Mouse (Mus musculus) forebrain, embryonic 13.5 days (tissue): Measurements from ENCODE around the gene Pkd2l1. TPM values are rescaled to one million over a fixed set of nuclear protein-coding genes. Genes with fewer than 3 reads are reported as not detected.

Experiments used
- ATAC-seq: fragments of 200-750 bp; cut with Nextera tagmentation; 2 replicates; pipeline ENCODE4 v1.8.0; 2017
- H3K27ac ChIP-seq: fragments of 300-500 bp; sonication (generic); 2 replicates; pipeline ENCODE4 v1.5.1; 2015; ENCODE audit warnings: inconsistent platforms, mild to moderate bottlenecking, moderate library complexity
- H3K27me3 ChIP-seq: fragments of 300-500 bp; sonication (generic); 2 replicates; pipeline ENCODE4 v1.6.1; 2015; ENCODE audit warnings: mild to moderate bottlenecking, inconsistent platforms
- H3K36me3 ChIP-seq: fragments of 300-500 bp; sonication (generic); 2 replicates; pipeline ENCODE4 v1.6.1; 2015; ENCODE audit warnings: mild to moderate bottlenecking, inconsistent platforms; ENCODE audit not compliant: poor library complexity, severe bottlenecking
- H3K4me1 ChIP-seq: fragments of 300-500 bp; sonication (generic); 2 replicates; pipeline ENCODE4 v1.6.1; 2015; ENCODE audit warnings: inconsistent platforms
- H3K4me2 ChIP-seq: fragments of 300-500 bp; sonication (generic); 2 replicates; pipeline ENCODE4 v1.6.1; 2015; ENCODE audit warnings: inconsistent platforms, mild to moderate bottlenecking, moderate library complexity
- H3K4me3 ChIP-seq: fragments of 300-500 bp; sonication (generic); 2 replicates; pipeline ENCODE4 v1.5.1; 2015; ENCODE audit warnings: mild to moderate bottlenecking, inconsistent platforms
- H3K9ac ChIP-seq: fragments of 300-500 bp; sonication (generic); 2 replicates; pipeline ENCODE4 v1.6.1; 2015; ENCODE audit warnings: mild to moderate bottlenecking, inconsistent platforms
- H3K9me3 ChIP-seq: fragments of 300-500 bp; sonication (generic); replicated peaks from 2 replicates; pipeline ENCODE4 v1.6.1; 2016; ENCODE audit warnings: inconsistent platforms
- WGBS: fragments of 180-500 bp; shearing (Covaris S2); methylation state at CpG from one replicate; pipeline ENCODE4 v1.1.7; 2015; 5-methylcytosine and 5-hydroxymethylcytosine counted together
- polyA plus RNA-seq: library from polyadenylated mRNA; unstranded; fragments of >200 nt; fragmentation: Nextera tagmentation; extraction: Ambion mirVana; gene quantifications from 2 replicates; pipeline ENCODE4 v1.2.1, GENCODE M21; 2015

Gene Pkd2l1
- polyA plus RNA-seq, result 0.11 and 0.17 TPM in 2 replicates

GRCm38 (mm10) chr19:44192342-44192741 lies at the start of gene Pkd2l1:
Gene Pkd2l1, minus strand, starts transcription at chr19:44192442.
- no peak within 1 kb of the TSS for H3K27ac ChIP-seq
- no peaks in the 10 kb centered on the region for H3K27me3 ChIP-seq
- no peaks in the 10 kb centered on the region for H3K4me1 ChIP-seq
- H3K4me3 ChIP-seq, result no peak within 1 kb of the TSS
- no peak within 1 kb of the TSS for H3K4me2 ChIP-seq
- ATAC-seq, result no peak
- H3K9ac ChIP-seq, result no peak within 1 kb of the TSS
- WGBS, result 42% methylated on average over 3 of the region's 3 CpGs
- H3K9me3 ChIP-seq, result no peaks in the 10 kb centered on the region
- no peaks in the 10 kb centered on the region for H3K36me3 ChIP-seq

- no peak for ATAC-seq
- H3K4me1 ChIP-seq, result no peaks in the 10 kb centered on the region
Measured at GRCm38 (mm10) chr19:44238906-44239305, 46.7 kb upstream of the Pkd2l1 start.

GRCm38 (mm10) chr19:44237471-44238006 lies 45.3 kb upstream of the Pkd2l1 start:
- peak overlapping the region; percentile 13; the same call in 1 of the 2 replicates for H3K4me3 ChIP-seq
- H3K4me1 ChIP-seq, result no peaks in the 10 kb centered on the region
- no peaks in the 10 kb centered on the region for H3K9me3 ChIP-seq
- no peak overlapping the region for H3K9ac ChIP-seq
- H3K27ac ChIP-seq, result no peak overlapping the region
- WGBS, result 16% methylated on average over 19 of the region's 19 CpGs
- 0 out of 2 replicates have a peak, but pooled peaks have one; percentile 19 for ATAC-seq
- no peaks in the 10 kb centered on the region for H3K27me3 ChIP-seq
- no peaks in the 10 kb centered on the region for H3K36me3 ChIP-seq
- peak overlapping the region; percentile 50 for H3K4me2 ChIP-seq

More at GRCm38 (mm10) chr19:44238906-44239305, 46.7 kb upstream of the Pkd2l1 start:
- Histone ChIP-seq H3K9me3 (no peaks in the 10 kb centered on the region), H3K4me2 (no peak overlapping the region), H3K27ac (no peak overlapping the region), H3K36me3 (no peaks in the 10 kb centered on the region), H3K27me3 (no peaks in the 10 kb centered on the region), H3K9ac (no peak overlapping the region), H3K4me3 (no peak overlapping the region)
- 71% methylated on average over 2 of the region's 2 CpGs for WGBS

GRCm38 (mm10) chr19:44231608-44232151 lies 39.4 kb upstream of the Pkd2l1 start:
- ATAC-seq, result no peak
- Histone ChIP-seq H3K36me3 (no peaks in the 10 kb centered on the region), H3K9me3 (no peaks in the 10 kb centered on the region), H3K9ac (no peak overlapping the region), H3K4me2 (no peak overlapping the region), H3K4me1 (no peaks in the 10 kb centered on the region), H3K27me3 (no peaks in the 10 kb centered on the region), H3K27ac (no peak overlapping the region), H3K4me3 (no peak overlapping the region)
- WGBS, result 91% methylated on average over 4 of the region's 4 CpGs

- WGBS, result 78% methylated on average over 3 of the region's 3 CpGs
- Histone ChIP-seq H3K36me3 (no peaks in the 10 kb centered on the region), H3K27ac (no peak overlapping the region), H3K9me3 (no peaks in the 10 kb centered on the region), H3K4me1 (no peaks in the 10 kb centered on the region), H3K4me3 (no peak overlapping the region), H3K9ac (no peak overlapping the region), H3K4me2 (no peak overlapping the region), H3K27me3 (no peaks in the 10 kb centered on the region)
- no peak for ATAC-seq
Measured at GRCm38 (mm10) chr19:44230212-44230611, 38.0 kb upstream of the Pkd2l1 start.

- 75% methylated on average over 2 of the region's 2 CpGs for WGBS
- ATAC-seq, result no peak
- Histone ChIP-seq H3K36me3 (no peaks in the 10 kb centered on the region), H3K9ac (no peak overlapping the region), H3K4me2 (no peak overlapping the region), H3K9me3 (no peaks in the 10 kb centered on the region), H3K27ac (no peak overlapping the region), H3K4me3 (no peak overlapping the region), H3K4me1 (no peaks in the 10 kb centered on the region), H3K27me3 (no peaks in the 10 kb centered on the region)
Measured at GRCm38 (mm10) chr19:44229776-44230175, 37.5 kb upstream of the Pkd2l1 start.

GRCm38 (mm10) chr19:44225728-44226127 lies 33.5 kb upstream of the Pkd2l1 start:
- no peak for ATAC-seq
- Histone ChIP-seq H3K4me2 (no peak overlapping the region), H3K4me1 (no peaks in the 10 kb centered on the region), H3K4me3 (no peak overlapping the region), H3K9me3 (no peaks in the 10 kb centered on the region), H3K9ac (no peak overlapping the region), H3K36me3 (no peaks in the 10 kb centered on the region), H3K27me3 (no peaks in the 10 kb centered on the region), H3K27ac (no peak overlapping the region)
- 94% methylated on average over 5 of the region's 5 CpGs for WGBS

GRCm38 (mm10) chr19:44217958-44218525 lies 25.8 kb upstream of the Pkd2l1 start:
- Histone ChIP-seq H3K9ac (no peak overlapping the region), H3K36me3 (no peaks in the 10 kb centered on the region), H3K9me3 (no peaks in the 10 kb centered on the region), H3K27me3 (no peaks in the 10 kb centered on the region), H3K27ac (no peak overlapping the region), H3K4me2 (no peak overlapping the region), H3K4me3 (no peak overlapping the region), H3K4me1 (no peaks in the 10 kb centered on the region)
- no peak for ATAC-seq
- WGBS, result 87% methylated on average over 3 of the region's 3 CpGs

GRCm38 (mm10) chr19:44215255-44215654 lies 23.0 kb upstream of the Pkd2l1 start:
- no peak for ATAC-seq
- H3K4me1 ChIP-seq, result no peaks in the 10 kb centered on the region
- H3K27ac ChIP-seq, result no peak overlapping the region
- H3K4me2 ChIP-seq, result no peak overlapping the region
- WGBS, result 75% methylated on average over 12 of the region's 12 CpGs
- H3K27me3 ChIP-seq, result no peaks in the 10 kb centered on the region
- H3K36me3 ChIP-seq, result no peaks in the 10 kb centered on the region
- no peak overlapping the region for H3K4me3 ChIP-seq
- H3K9me3 ChIP-seq, result no peaks in the 10 kb centered on the region
- no peak overlapping the region for H3K9ac ChIP-seq

- no peaks in the 10 kb centered on the region for H3K4me1 ChIP-seq
- no peak overlapping the region for H3K4me2 ChIP-seq
- no peaks in the 10 kb centered on the region for H3K27me3 ChIP-seq
- no peaks in the 10 kb centered on the region for H3K36me3 ChIP-seq
- H3K27ac ChIP-seq, result no peak overlapping the region
- ATAC-seq, result no peak
- no peak overlapping the region for H3K9ac ChIP-seq
- H3K9me3 ChIP-seq, result no peaks in the 10 kb centered on the region
- no peak overlapping the region for H3K4me3 ChIP-seq
- 72% methylated on average over 2 of the region's 2 CpGs for WGBS
Measured at GRCm38 (mm10) chr19:44207079-44207478, 14.8 kb upstream of the Pkd2l1 start.

- Histone ChIP-seq H3K27ac (no peak within 1 kb of the TSS), H3K36me3 (no peaks in the 10 kb centered on the region), H3K9me3 (no peaks in the 10 kb centered on the region), H3K9ac (no peak within 1 kb of the TSS), H3K4me1 (no peaks in the 10 kb centered on the region), H3K4me3 (no peak within 1 kb of the TSS), H3K27me3 (no peaks in the 10 kb centered on the region), H3K4me2 (no peak within 1 kb of the TSS)
- ATAC-seq, result no peak
- 96% methylated on average over 9 of the region's 9 CpGs for WGBS
Measured at GRCm38 (mm10) chr19:44203015-44203564, 10.8 kb upstream of the Pkd2l1 start, which contains the start of gene Scd3. Gene Scd3, plus strand, starts transcription at chr19:44203269.

GRCm38 (mm10) chr19:44198964-44199363 lies 6.7 kb upstream of the Pkd2l1 start:
- no peak for ATAC-seq
- Histone ChIP-seq H3K4me3 (no peak overlapping the region), H3K4me1 (no peaks in the 10 kb centered on the region), H3K27me3 (no peaks in the 10 kb centered on the region), H3K9me3 (no peaks in the 10 kb centered on the region), H3K27ac (no peak overlapping the region), H3K36me3 (no peaks in the 10 kb centered on the region), H3K9ac (no peak overlapping the region), H3K4me2 (no peak overlapping the region)
- 81% methylated on average over 2 of the region's 2 CpGs for WGBS
